Mouse (Mus musculus): Measurements from ENCODE around the gene Hsf2bp. TPM values are rescaled to one million over a fixed set of nuclear protein-coding genes. Genes with fewer than 3 reads are reported as not detected.

Hsf2bp gene
- total RNA-seq, 2 experiments from 2014 or later = 0.84 to 1.0 TPM

- DNase-seq (ENCODE audit: extremely low spot score in 1 of 2, low spot score in 1 of 2) = no peak
Measured at GRCm38 (mm10) chr17:31941616-31942015, 94.5 kb downstream of the Hsf2bp start.

GRCm38 (mm10) chr17:31940607-31941006 is 95.5 kb downstream of the Hsf2bp start:
- no peak for DNase-seq (ENCODE audit: extremely low spot score in 1 of 2, low spot score in 1 of 2)

GRCm38 (mm10) chr17:31939292-31940060 is 96.7 kb downstream of the Hsf2bp start:
- DNase-seq (ENCODE audit: extremely low spot score in 1 of 2, low spot score in 1 of 2) = no peak

- no peak for DNase-seq (ENCODE audit: extremely low spot score in 1 of 2, low spot score in 1 of 2)
Measured at GRCm38 (mm10) chr17:31938539-31939260, 97.4 kb downstream of the Hsf2bp start.

DNA sequence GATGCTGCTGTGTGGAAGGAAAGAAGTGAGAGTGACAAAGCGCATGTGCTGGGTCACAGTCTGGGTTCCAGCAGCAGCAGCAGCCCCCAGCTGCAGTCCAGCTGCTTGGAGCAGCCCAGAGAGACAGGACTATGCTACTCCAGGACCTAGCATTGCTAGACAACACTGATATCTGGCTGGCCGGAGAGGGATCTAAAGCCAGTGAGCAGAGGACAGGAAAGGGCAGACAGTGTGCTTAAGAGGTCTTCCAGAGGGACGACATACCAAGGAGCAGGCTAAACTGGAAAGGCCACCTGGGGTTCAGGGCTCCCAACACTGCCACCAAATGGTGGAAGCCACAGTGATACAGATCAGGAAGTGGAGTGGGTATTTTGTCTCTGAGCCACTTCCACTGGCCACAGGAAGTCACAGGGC is 99.0 kb downstream of the Hsf2bp start:
- DNase-seq (ENCODE audit: extremely low spot score in 1 of 2, low spot score in 1 of 2) = no peak

DNA sequence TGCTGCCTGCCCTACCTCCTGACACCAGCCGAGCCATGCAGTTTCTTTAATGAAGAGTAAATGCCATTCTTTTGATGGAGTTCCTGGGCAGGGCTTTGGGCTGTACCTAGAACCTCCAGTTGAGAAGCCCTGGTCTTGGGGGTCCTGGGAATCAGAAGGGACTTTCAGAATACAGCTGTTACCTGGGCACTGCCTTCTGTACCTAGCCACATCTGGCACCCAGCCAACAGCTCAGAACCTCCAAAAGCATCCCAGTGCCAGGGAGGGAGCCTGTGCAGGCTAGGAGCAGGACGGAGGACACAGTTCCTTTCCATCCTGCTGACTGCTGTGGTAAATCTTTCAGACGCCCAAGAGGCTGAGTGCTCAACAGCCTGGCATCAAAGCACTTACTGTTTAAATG is 100.3 kb downstream of the Hsf2bp start:
- no peak for DNase-seq (ENCODE audit: extremely low spot score in 1 of 2, low spot score in 1 of 2)

DNA sequence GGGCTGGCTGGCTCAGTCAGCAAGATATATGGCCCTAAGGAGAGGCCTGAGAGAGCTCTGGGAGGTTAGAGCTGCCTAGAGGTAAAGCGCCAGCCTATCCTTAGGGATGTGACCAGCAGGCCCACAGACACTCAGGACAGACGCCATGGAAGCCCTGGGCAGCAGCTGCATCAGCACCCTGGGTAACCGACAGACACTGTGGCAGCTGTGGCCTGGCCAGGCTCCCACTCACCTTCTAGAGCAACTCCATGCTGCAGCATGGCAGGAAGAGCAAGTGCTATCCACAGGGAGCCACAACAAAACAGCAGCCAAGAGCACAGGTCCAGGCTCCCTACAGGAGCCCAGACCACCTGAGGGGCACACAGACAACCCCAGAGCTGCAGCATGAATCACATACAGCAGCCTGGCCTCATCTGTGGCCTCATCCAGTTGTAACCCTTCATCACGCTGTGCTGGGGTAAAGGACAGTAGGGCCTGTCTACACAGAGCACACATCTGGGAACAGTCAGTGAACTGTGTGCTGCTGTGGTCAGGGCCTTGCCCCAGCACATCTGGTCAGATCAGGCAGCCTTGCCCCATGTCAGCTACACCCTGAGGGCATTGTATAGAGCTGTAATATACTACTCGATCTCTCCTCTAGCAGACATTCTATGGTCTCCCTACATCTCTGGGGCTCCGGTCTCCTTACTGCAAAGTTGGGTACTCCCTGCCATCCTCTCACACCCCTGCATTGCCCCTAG is 100.9 kb downstream of the Hsf2bp start:
- DNase-seq (ENCODE audit: extremely low spot score in 1 of 2, low spot score in 1 of 2) = no peak

- DNase-seq (ENCODE audit: extremely low spot score in 1 of 2, low spot score in 1 of 2) = no peak
Measured at GRCm38 (mm10) chr17:31933956-31934355, 102.2 kb downstream of the Hsf2bp start.

DNA sequence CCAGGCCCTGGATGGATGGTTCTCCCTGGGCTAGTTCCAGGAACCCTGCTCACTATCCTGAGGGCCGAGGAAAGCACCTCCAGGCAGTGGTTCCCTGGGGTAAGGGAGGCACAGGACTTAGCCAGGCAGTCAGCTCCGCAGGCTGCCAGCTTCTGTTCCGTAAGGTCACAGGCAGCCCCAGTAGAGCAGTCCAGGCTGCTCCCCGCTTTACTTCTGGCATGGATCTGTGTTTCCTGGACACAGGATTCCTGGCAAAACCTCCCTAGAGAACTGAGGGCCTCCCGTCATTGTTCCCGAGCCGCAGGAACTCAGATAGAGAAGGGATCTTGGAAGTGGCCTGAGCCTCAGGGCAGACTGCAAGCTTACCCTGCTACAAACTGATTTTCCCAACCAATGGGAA is 104.7 kb downstream of the Hsf2bp start:
- DNase-seq (ENCODE audit: extremely low spot score in 1 of 2, low spot score in 1 of 2) = no peak

DNA sequence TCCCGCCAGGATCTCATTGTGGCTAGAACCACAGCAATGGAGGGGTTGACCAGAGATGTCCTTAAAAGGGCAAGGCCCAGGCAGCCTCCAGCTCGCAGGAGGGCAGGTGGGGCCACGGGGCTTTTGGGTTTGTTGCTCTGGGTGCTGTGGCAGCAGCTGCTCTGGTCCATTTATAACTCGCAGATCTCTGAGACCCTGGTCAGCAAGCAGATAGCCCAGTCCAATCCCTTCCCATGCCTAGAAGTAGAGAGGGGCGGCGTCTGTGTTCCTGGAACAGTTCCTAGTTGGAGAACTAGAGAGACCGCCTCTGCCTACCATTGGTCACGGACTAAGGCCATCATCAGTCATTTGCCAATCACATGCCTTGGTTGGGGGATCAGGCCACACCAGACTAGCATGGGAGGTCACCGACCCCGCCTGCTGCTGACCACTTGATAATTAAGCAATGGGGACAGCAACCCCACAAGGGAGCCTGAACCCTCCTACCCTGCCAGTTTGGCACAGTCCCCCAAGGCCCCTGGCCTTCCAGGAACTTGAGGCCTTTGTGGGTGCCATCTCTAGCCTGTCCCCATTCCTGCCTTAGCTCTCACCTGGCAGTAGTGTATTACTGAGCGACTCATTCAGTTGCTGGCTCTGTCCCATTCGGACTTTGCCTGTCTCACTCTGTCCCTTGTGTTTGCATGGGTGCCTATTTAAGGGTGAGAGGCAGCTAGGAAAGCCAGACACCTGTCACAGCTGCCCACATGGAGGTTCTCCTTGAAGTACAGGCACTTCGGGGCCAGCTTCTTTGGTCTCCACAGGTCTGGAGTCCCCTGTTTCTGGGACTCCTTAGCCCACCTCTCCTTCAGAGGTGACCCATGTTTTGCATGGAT is 106.1 kb downstream of the Hsf2bp start:
- DNase-seq (ENCODE audit: extremely low spot score in 1 of 2, low spot score in 1 of 2) = no peak

DNA sequence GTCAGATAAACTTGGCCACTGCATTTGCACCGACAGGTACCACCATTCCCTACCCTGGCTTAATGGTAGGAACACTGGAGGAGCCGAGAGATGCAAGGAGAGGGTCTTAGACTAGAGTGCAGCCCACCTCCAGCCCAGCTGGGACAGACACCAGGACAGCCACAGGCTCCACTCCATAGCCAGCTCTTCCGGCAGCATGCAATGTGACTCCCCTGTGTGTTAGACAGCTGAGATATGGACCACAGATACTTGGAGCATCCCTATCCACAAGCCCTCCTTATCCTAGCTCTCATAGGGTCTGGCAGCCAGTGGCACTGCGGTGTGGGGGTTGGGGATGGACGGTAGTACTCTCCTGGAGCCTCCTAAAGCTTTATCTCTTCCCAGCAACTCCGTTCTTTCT is 107.1 kb downstream of the Hsf2bp start:
- no peak for DNase-seq (ENCODE audit: extremely low spot score in 1 of 2, low spot score in 1 of 2)

GRCm38 (mm10) chr17:31927895-31928626 is 108.1 kb downstream of the Hsf2bp start:
- no peak for DNase-seq (ENCODE audit: extremely low spot score in 1 of 2, low spot score in 1 of 2)

DNA sequence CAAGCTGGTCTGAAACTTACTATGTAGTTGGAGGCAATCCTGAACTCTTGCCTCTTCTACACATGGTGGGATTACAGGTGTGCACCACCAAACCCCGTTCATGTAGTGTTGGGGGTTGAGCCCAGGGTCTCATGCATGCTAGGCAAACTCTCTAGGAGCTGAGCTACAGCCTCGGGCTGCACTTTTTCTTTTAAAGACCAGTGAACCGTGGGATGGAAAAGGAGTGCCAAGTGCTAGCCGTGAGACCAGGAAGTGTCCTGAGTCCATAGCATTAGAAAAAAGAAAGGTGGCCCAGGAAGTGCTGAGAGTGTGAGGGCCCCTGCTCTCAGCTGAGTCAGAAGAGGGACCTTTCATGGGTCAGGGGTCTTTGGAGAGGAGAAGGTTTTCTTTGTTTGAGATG is 111.9 kb downstream of the Hsf2bp start:
- DNase-seq (ENCODE audit: extremely low spot score in 1 of 2, low spot score in 1 of 2) = no peak

DNA sequence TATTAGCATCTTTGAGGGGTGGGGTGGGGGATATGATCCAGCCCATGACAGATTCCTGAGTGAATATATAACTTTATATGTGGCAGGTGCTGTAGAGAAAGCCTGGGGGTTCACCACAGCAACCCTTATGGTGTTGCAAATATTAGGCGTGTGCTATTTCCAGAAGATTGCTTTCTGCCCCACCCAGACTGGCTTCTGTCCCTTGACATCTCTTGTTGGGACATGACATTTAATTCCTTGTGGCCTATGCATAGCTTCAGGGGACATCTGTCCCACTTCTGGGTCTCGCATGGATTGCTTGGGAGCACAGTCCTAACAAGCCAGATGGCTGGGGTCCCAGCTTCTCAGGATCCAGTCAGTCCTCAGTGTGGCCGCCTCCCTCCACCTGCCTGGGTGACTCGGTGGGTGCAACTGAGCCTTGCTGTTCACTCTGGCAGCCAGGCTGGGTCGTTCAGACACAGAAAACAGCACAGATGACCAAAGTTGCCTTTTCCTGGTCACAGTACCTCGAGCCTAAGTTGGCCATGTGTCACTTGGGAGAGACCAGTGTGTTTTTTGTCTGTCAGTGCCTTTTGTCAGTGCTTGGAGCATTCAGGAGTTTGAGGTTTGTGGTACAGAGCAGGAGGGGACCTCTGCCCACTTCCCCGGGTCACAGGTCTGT is 112.7 kb downstream of the Hsf2bp start:
- no peak for DNase-seq (ENCODE audit: extremely low spot score in 1 of 2, low spot score in 1 of 2)

DNA sequence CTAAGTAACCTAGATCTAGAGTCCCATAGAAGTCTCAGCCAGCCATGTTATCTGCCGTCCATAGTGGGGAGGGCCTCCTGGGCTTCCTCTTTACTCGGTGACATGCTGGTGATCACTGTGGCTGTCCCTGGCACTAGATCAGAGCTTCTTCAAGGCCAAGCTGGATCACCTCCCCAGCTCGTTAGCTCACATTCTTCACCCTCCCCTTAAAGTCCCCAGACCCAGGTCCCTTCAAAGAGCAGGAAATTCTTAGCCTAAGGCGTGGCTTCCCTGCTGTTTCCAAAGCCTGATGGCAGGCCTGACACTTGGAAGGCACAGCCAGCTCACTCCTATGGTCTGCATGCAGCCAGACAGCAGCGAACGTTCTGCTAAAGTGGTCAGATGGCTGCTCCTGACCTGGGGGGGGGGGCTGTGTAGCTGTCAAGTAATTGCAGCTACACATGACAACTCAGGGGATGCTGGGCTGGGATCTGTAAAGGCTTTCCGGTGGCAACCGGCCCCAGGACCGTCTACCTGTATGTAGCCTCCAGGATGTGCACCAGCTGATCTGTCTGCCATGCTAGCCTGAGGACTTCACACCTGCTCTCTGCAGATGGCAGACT is 115.5 kb downstream of the Hsf2bp start:
- DNase-seq (ENCODE audit: extremely low spot score in 1 of 2, low spot score in 1 of 2) = no peak

- DNase-seq (ENCODE audit: extremely low spot score in 1 of 2, low spot score in 1 of 2) = no peak
Measured at GRCm38 (mm10) chr17:31919599-31919998, 116.5 kb downstream of the Hsf2bp start.

- DNase-seq (ENCODE audit: extremely low spot score in 1 of 2, low spot score in 1 of 2) = no peak
Measured at GRCm38 (mm10) chr17:31918374-31918773, 117.8 kb downstream of the Hsf2bp start.

DNA sequence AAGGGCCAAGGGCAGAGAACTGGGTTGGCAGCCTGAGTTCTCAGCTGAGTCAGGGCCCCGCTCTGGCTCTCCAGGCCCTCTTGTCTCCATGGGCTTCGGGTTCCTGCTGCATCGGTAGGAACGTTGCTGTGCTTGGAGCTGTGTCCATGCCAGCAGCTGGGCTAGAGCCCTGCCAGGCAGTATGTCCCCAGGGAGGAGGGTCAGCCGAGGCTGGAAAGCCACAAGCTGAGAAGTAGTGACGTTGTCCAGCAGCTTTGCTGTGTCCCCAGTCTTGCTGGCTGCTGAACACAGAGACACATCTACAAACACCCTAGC is 119.7 kb downstream of the Hsf2bp start:
- no peak for DNase-seq (ENCODE audit: extremely low spot score in 1 of 2, low spot score in 1 of 2)

All from layer of hippocampus, postnatal 25 days (tissue).